Mouse (Mus musculus): Measurements from ENCODE around the gene Pknox1.
A peak's percentile ranks its signal among the peaks of the same experiment; 100 is the strongest.
"Not testable (repeated sequence)": the region's sequence is repeated elsewhere in the genome, so short reads cannot be mapped to it uniquely, and the experiment has no call there.

Gene Pknox1

GRCm38 (mm10) chr17:31564015-31564857 is at the start of gene Pknox1:
Pknox1 (plus strand) TSS chr17:31564734.
- peak; percentile 98 to 99 for DNase-seq

DNA sequence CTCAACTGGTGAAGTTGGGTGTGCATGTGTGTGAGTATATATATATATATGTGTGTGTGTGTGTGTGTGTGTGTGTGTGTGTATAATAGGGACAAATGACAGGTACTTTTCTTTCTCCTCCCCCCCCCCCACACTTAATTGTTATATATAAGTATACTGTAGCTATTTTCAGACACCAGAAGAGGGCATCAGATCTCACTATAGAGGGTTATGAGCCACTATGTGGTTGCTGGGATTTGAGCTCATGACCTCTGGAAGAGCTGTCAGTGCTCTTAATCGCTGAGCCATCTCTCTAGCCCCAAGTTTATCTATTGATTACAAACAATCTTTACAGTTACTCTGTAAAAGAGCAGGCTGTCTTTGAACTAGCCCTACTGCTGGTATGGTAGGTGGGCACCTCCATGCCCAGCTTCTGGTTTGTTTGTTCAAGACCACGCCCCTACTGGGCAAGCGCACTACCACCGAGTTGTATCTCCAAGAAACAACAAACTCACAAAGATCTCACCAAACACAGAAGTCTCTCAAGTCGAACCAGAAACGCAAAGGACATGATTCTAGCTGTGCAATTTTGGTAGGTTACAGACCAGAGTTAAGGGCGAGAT is 45.1 kb upstream of the Pknox1 start:
- no peak for DNase-seq

DNA sequence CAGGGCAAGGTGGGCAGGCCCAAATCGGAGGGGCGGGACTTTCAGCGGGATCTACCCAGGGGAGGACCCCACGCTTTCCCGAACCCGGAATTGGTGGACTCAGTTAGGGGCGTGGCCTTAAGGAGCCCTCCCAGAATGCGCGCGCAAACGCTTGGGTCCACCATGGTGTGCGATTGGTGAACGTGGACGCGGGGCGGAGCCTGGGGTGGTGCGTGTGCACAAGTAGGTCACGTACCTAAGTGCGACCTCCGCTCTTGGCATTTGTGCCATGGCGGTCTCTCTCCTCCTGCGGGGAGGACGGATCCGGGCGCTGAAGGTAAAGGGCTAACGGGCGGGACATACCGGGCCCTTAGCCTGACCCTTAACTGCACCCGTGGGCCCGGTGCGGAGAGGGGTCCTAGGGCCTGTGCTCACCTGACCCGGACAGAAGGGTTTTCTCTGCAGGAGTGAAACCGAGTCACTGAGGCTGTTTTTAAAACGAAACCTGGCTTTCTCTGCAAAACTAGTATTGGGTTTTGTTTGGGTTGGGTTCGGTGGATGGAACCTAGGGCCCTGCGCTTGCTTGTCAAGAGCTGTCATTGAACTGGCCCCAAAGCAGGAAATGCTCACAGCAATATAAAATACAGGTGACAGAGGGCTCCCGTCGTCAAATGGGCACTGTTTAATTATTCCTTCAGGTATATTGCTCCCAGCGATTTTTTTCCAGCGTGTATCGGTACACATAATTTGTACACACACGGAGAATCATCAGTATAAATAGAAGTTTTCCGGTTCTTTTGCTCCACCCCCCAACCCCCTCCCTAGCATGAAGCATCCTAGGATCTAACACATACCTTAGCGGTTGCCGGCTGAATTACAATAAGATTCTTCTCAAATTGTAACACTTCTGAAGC is 44.3 kb upstream of the Pknox1 start, which contains the start of the genes Wdr4 and Ndufv3:
TSS of gene Wdr4 (minus strand) at position 35 of the 893 bp plus-strand sequence.
TSS of gene Ndufv3 (plus strand) at position 170 of the 893 bp plus-strand sequence.
- peak; percentile 97 to 99 for DNase-seq

DNA sequence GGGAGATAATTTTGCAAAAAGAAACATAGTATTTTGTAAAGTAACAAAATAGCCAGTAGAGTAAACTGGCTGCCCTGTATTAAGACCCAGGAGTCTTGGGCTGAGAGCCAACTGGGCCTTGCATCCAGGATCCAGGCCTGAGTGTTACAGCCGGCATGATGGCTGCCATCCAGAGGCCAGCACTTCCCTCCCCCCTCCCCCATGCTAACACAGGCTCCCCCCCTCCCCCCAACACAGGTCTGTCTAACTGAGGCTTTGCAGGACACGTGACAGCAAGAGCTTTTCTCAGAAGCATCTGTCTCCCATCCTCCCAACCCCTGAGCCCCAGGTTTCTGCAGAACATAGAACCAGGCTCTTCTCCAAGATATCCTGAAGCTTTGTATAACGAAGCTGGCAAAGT is 43.6 kb upstream of the Pknox1 start:
- peak; percentile 84 to 93 for DNase-seq

GRCm38 (mm10) chr17:31521948-31522347 is 42.6 kb upstream of the Pknox1 start:
- DNase-seq, result peak; percentile 47 to 68

DNA sequence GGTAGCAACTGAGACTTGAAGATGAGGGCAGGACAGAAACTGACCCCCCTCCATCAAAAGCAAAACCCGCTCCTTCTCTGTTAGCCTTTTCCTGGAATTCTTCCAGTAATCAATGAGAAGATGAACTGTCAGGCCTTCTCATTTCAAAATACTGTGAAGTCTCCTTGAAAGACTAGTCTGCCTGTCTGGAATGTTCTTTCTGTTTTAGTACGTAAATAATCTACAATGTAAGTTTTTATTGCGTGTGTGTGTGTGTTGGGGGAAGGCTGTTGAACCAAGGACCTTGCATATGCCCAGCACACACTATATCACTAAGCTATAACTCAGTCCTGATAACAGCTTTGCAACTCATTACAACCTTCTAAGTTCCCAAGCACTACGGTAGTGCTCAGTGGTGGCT is 39.4 kb upstream of the Pknox1 start:
- DNase-seq, result no peak

DNA sequence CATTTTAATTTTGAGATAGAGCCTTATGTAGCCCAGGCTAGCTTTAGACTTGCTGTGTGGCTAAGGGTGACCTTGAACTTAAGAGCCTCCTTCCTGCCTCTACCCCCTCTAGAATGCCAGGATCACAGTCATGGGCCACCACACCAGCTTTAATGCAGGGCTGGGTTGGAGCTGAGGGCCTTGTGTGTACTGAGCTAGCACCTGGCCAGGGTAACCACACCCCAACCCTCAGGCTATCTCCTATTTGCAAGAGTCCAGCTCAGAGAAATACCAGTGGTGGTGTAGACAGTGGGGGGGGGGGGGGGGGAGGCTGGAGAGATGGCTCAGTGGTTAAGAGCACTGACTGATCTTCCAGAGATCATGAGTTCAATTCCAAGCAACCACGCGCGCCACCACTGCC is 38.7 kb upstream of the Pknox1 start:
- no peak for DNase-seq

GRCm38 (mm10) chr17:31529314-31529713 is 35.2 kb upstream of the Pknox1 start:
- DNase-seq, result peak in 1 of 2 experiments; percentile 52

- no peak for DNase-seq
Observed at GRCm38 (mm10) chr17:31531441-31532158, 32.9 kb upstream of the Pknox1 start.

DNA sequence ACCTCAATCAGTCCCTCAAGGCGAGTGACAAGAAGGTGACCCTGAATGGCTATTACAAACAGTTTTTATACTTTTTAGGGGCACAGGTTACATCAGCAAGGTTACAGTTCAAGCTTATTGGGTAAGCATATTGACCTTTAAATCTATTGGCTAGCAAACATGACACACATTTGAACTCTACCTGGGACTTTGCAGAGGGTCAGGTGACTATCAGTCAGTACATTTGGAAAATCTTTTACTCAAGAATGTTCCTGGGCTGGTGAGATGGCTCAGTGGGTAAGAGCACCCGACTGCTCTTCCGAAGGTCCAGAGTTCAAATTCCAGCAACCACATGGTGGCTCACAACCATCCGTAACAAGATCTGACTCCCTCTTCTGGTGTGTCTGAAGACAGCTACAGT is 32.2 kb upstream of the Pknox1 start:
- DNase-seq, result not testable (repeated sequence)

GRCm38 (mm10) chr17:31535358-31535757 is 29.2 kb upstream of the Pknox1 start:
- DNase-seq, result no peak

DNA sequence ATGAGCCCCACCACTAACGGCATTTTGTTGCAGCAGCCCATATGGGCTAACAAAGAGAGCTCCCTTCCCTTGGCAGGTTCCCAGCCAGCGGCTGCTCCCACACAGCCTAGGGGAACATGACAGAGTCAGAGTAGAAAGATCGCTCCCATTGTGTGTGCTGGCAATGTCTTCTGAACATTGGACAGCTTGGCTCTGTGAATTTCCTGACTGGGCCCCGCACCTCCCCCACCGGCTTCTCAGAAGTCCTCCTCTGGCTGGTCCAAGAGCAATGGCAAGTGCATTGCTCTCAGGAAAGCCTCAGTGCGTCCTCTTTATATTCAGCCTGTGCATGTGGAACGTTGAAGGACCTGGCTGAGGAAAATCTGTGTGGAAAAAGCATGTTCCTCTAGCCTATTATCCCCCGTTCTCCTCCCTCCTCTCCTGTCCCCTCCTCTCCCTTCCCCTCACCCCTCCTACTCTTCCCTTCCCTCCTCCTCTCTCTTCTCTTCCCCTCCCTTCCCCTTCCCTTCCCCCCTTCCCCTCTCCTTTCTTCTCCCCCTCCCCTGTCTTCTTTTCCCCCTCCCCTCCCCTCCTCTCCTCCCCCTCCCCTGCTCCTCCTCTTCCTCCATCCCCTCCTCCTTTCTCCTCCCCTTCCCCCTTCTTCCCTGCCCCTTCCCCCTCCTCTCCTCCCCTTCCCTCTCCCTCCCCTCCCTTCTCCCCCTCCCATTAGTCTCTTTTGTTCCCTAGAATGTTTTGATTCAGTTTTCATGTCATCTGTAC is 28.5 kb upstream of the Pknox1 start:
- peak; percentile 21 to 48 for DNase-seq

DNA sequence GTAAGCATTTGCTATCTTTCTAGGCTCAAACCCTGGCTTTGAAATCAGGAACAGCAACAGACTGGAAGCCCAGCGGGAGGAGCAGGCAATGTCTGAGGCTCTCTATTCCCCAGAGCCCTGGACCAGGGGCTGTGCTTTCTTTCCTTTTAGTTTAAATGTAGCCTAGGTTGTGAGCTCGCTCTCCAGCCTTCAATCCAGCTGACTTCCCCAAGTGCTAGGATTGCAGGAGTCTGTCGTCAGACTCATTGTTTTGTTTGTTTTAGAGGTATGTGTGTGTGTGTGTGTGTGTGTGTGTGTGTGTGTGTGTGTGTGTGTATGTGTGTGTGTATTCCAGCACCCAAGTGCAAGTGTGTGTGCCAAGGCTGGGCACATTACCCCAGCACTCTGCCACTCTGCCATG is 24.4 kb upstream of the Pknox1 start:
- no peak for DNase-seq

- no peak for DNase-seq
Observed at GRCm38 (mm10) chr17:31540809-31541459, 23.6 kb upstream of the Pknox1 start.

- DNase-seq, result no peak
Observed at GRCm38 (mm10) chr17:31541460-31541831, 23.1 kb upstream of the Pknox1 start.

- no peak for DNase-seq
Observed at GRCm38 (mm10) chr17:31543574-31543973, 21.0 kb upstream of the Pknox1 start.

- no peak for DNase-seq
Observed at GRCm38 (mm10) chr17:31546444-31547196, 17.9 kb upstream of the Pknox1 start.

GRCm38 (mm10) chr17:31547974-31548373 is 16.6 kb upstream of the Pknox1 start:
- no peak for DNase-seq

- DNase-seq, result no peak
Observed at GRCm38 (mm10) chr17:31549389-31549788, 15.1 kb upstream of the Pknox1 start.

- not testable (repeated sequence) for DNase-seq
Observed at GRCm38 (mm10) chr17:31552601-31553000, 11.9 kb upstream of the Pknox1 start.

Data from cerebellum, postnatal 25 days (tissue).